Mouse (Mus musculus) bone marrow macrophage, adult 2 months (primary cell): Measurements from ENCODE around the gene Slc7a3.

Source experiments
- CTCF ChIP-seq: IDR thresholded peaks from 2 replicates; pipeline ENCODE4 v1.5.1; 2012; ENCODE audit warnings: low read depth, mild to moderate bottlenecking, low read length, moderate library complexity
- POLR2A ChIP-seq: IDR thresholded peaks from 2 replicates; pipeline ENCODE4 v1.6.1; 2012; ENCODE audit warnings: mild to moderate bottlenecking, low read depth, low read length, borderline replicate concordance

- TF ChIP-seq POLR2A (no peak), CTCF (no peak)
These were observed 26.3 kb downstream of the Slc7a3 start, which contains the start of gene Tex11 for GRCm38 (mm10) chrX:101059541-101059940.
